Mouse (Mus musculus) forebrain, postnatal 0 days (tissue): ENCODE results near the gene Fbxw7. TPM values are rescaled to one million over a fixed set of nuclear protein-coding genes. Genes with fewer than 3 reads are reported as not detected.

Experiments used
- ATAC-seq: fragments of 200-750 bp; cut with Nextera tagmentation; 2 replicates; pipeline ENCODE4 v1.8.0; 2017; ENCODE audit warnings: mild to moderate bottlenecking, moderate library complexity
- DNase-seq: peaks from one replicate; pipeline ENCODE4 v3.0.0-alpha.2; 2015
- H3K27ac ChIP-seq: fragments of 300-500 bp; sonication (generic); 2 replicates; pipeline ENCODE4 v1.5.1; 2014; ENCODE audit warnings: low read depth, mild to moderate bottlenecking, antibody characterized with exemption, low read length, moderate library complexity, mixed read lengths
- H3K27me3 ChIP-seq: fragments of 300-500 bp; sonication (generic); 2 replicates; pipeline ENCODE4 v1.6.1; 2014; ENCODE audit warnings: mild to moderate bottlenecking, low read length, mixed read lengths; ENCODE audit not compliant: insufficient read depth
- H3K36me3 ChIP-seq: fragments of 300-500 bp; sonication (generic); 2 replicates; pipeline ENCODE4 v1.6.1; 2014; ENCODE audit warnings: mild to moderate bottlenecking, moderate library complexity; ENCODE audit not compliant: insufficient read depth
- H3K4me1 ChIP-seq: fragments of 300-500 bp; sonication (generic); 2 replicates; pipeline ENCODE4 v1.6.1; 2014; ENCODE audit warnings: antibody characterized with exemption; ENCODE audit not compliant: insufficient read depth
- H3K4me2 ChIP-seq: fragments of 300-500 bp; sonication (generic); 2 replicates; pipeline ENCODE4 v1.6.1; 2014; ENCODE audit warnings: low read depth, mild to moderate bottlenecking, moderate library complexity
- H3K4me3 ChIP-seq: fragments of 300-500 bp; sonication (generic); 2 replicates; pipeline ENCODE4 v1.5.1; 2014; ENCODE audit warnings: low read depth, low read length, mixed read lengths
- H3K9ac ChIP-seq: fragments of 300-500 bp; sonication (generic); 2 replicates; pipeline ENCODE4 v1.6.1; 2014; ENCODE audit warnings: mild to moderate bottlenecking
- H3K9me3 ChIP-seq: fragments of 300-500 bp; sonication (generic); 2 replicates; pipeline ENCODE4 v1.6.1; 2016; ENCODE audit warnings: low read length
- CTCF ChIP-seq: sonication (generic); IDR thresholded peaks from 2 replicates; pipeline ENCODE4 v1.5.1; 2016; ENCODE audit warnings: antibody characterized with exemption, control low read depth, low read depth
- WGBS: fragments of 180-500 bp; shearing (Covaris S2); extraction: QIAGEN DNeasy Blood & Tissue Kit; methylation state at CpG from one replicate; pipeline ENCODE4 v1.1.7; 2014; 5-methylcytosine and 5-hydroxymethylcytosine counted together
- polyA plus RNA-seq: library from polyadenylated mRNA; unstranded; fragments of >200 nt; fragmentation: Nextera tagmentation; extraction: Ambion mirVana; gene quantifications from 2 replicates; pipeline ENCODE4 v1.2.1, GENCODE M21; 2015
- total RNA-seq: library from RNA; depleted of rRNA; stranded (reverse); fragments of >200 nt; gene quantifications from 2 replicates; pipeline ENCODE4 v1.2.3, GENCODE M21; 2014

Gene Fbxw7
- total and polyA plus RNA-seq, 2 experiments from 2014 or later: 43.6 to 69.5 TPM

DNA sequence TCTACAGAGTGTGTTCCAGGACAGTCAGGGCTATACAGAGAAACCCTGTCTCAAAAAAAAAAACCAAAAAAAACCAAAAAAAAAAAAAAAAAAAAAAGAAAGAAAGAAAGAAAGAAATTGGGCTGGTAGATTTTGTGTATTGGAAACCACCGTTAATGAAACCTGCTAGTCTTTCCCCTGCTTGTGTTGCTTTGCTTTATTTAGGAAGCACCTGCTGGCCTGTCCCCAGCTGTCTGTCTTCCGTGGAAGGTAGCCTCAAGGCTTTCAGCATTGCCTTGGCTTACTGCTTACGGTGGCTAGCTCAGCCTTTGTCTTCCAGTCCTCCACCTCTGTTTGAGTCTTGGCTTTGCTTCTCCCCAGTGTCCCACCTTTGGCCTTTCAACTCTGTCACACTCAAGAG is 11.9 kb downstream of the Fbxw7 start:
- H3K4me2 ChIP-seq: no peak overlapping the region
- no peaks in the 10 kb centered on the region for H3K27me3 ChIP-seq
- no peak overlapping the region for H3K27ac ChIP-seq
- WGBS: 63% methylated on average over 3 of the region's 3 CpGs
- ATAC-seq (no peak), DNase-seq (no peak)
- H3K9me3 ChIP-seq: no peaks in the 10 kb centered on the region
- H3K4me1 ChIP-seq: no peaks in the 10 kb centered on the region
- TF ChIP-seq CTCF: no peak
- H3K4me3 ChIP-seq: no peak overlapping the region
- H3K9ac ChIP-seq: no peak overlapping the region
- H3K36me3 ChIP-seq: no peaks in the 10 kb centered on the region

DNA sequence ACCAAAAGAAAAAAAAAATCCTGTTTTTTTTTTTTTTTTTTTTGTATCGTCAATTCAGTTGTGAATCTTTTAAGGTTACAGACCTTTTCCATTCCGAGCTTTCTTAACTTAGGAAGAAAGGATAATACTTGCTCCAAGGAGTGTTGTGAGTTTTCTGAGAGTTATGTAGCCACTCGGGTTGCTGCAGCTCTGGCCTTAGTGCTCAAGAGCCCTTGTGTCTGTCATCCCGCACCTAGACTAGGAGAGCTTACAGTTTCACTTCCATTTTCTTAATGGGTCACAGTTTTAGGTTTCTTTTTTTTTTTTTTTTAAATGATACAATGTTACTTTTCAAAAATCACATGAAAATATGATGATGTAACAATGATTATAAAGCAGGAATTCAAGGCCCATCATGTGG is 12.5 kb downstream of the Fbxw7 start:
- Histone ChIP-seq H3K9me3 (no peaks in the 10 kb centered on the region), H3K9ac (no peak overlapping the region), H3K27ac (no peak overlapping the region), H3K4me1 (no peaks in the 10 kb centered on the region), H3K4me2 (no peak overlapping the region), H3K36me3 (no peaks in the 10 kb centered on the region), H3K4me3 (no peak overlapping the region), H3K27me3 (no peaks in the 10 kb centered on the region)
- ATAC-seq (no peak), DNase-seq (no peak)
- no peak for TF ChIP-seq CTCF
- WGBS: 89% methylated on average over 4 of the region's 4 CpGs

DNA sequence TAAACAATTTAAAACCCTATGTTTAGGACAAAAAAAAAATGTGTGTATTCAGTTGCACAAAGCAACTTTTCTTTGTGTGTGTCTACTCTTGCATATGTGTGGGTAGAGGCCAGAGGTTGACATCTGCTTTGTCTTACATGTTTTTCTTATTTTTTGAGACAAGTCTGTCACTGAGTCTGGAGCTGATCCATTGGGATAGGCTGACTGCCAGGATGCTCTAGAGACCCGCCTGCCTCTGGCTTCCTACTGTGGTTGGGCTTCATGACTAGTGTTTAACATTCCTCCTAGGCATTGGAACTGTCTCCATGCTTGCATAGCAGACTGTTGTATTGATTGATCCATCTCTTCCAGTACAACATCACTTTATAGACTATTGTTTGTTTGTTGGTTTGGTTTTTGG is 14.3 kb downstream of the Fbxw7 start:
- no peaks in the 10 kb centered on the region for H3K27me3 ChIP-seq
- no peaks in the 10 kb centered on the region for H3K36me3 ChIP-seq
- DNase-seq: no peak
- ATAC-seq: no peak
- no peaks in the 10 kb centered on the region for H3K9me3 ChIP-seq
- no peak overlapping the region for H3K9ac ChIP-seq
- no peaks in the 10 kb centered on the region for H3K4me1 ChIP-seq
- 65% methylated on average over 1 of the region's 1 CpGs for WGBS
- no peak overlapping the region for H3K4me2 ChIP-seq
- H3K4me3 ChIP-seq: no peak overlapping the region
- no peak overlapping the region for H3K27ac ChIP-seq
- no peak for TF ChIP-seq CTCF

DNA sequence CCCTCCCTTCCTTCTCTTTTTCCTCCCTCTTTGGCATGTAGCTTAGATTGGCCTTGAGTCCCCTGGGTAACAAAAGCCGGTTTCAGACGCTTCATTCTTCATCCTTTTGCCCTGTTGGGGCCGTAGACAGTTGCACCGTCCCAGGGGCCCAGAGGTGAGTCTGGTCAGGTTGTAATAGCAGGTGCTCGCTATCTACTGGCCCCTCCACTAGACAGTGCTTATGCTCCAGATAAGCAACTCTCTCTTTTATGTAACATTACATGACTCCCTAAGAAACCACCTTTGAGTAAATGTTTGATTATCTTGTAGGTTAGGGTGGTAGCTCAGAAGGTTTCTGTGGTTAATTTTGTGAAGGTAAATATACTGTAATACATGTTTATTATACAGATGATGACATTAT is 21.0 kb downstream of the Fbxw7 start:
- Histone ChIP-seq H3K4me1 (no peaks in the 10 kb centered on the region), H3K4me2 (no peak overlapping the region), H3K9me3 (no peaks in the 10 kb centered on the region), H3K27ac (no peak overlapping the region), H3K9ac (no peak overlapping the region), H3K4me3 (no peak overlapping the region), H3K27me3 (no peaks in the 10 kb centered on the region), H3K36me3 (no peaks in the 10 kb centered on the region)
- no peak for TF ChIP-seq CTCF
- ATAC-seq (no peak), DNase-seq (no peak)
- WGBS: 79% methylated on average over 5 of the region's 5 CpGs

DNA sequence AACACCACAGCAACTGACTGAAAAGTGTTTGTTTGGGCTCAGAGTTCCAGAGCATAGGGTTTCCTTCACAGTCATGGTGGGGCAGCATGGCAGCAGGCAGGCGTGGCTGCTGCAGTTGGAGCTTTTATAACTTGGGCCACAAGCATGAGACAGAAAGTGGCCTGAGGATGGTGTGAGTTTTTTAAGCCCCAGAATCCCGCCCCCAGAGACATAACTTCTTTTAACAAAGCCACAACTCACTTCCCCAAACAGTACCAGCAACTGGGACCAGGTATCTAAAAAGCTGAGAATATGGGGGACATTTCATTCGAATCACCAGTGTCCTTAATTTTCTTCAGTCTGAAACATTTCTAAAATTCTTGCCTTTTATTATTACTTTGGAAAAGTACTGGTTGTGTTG is 22.9 kb downstream of the Fbxw7 start:
- no peak for ATAC-seq
- 87% methylated on average over 3 of the region's 3 CpGs for WGBS
- no peak for TF ChIP-seq CTCF

DNA sequence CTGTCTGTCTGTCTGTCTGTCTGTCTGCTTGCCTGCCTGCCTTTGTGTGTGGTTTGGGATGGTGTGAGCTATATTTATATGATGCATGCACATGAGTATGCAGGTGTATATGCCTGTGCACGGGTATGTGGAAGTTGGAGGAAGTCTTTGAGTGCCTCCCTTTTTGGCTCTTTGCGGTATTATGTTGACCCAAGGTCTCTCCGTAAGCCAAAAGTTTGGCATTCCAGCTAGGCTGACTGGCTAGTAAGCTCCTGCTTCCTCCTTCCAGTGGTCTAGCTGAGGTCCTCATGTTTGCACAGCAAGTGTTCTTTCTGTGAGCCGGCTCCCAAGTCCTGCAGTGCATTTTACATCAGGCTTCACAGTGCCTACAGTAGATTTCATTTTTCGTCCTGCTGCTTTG is 24.4 kb downstream of the Fbxw7 start:
- WGBS: 82% methylated on average over 5 of the region's 5 CpGs

More for the DNA sequence above, 22.9 kb downstream of the Fbxw7 start:
- Histone ChIP-seq H3K27me3 (no peaks in the 10 kb centered on the region), H3K9ac (no peak overlapping the region), H3K36me3 (no peaks in the 10 kb centered on the region), H3K4me1 (no peaks in the 10 kb centered on the region), H3K4me3 (no peak overlapping the region), H3K9me3 (no peaks in the 10 kb centered on the region), H3K4me2 (no peak overlapping the region), H3K27ac (no peak overlapping the region)
- no peak for DNase-seq

DNA sequence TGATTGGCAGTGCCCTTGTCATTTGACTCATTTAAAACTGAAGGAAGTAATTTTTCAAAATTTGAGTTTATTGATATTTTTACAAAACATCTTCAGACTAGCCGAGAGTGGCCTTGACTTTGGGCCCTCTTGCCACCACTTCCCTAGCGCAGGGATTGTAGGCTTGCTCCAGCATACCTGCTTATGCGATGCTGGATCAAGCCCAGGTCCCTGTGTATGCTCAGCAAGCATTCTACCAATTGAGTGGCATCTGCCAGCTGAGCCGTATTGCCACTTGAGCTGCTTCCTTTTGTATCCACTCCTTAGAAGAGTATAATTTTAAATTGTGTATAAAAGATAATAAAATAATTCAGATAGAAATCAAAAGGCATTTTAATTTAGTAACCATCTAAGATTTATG is 26.2 kb downstream of the Fbxw7 start:
- ATAC-seq (no peak), DNase-seq (no peak)
- no peaks in the 10 kb centered on the region for H3K27me3 ChIP-seq
- H3K27ac ChIP-seq: no peak overlapping the region
- TF ChIP-seq CTCF: no peak
- no peak overlapping the region for H3K4me2 ChIP-seq
- H3K36me3 ChIP-seq: no peaks in the 10 kb centered on the region
- no peak overlapping the region for H3K4me3 ChIP-seq
- no peak overlapping the region for H3K9ac ChIP-seq
- 79% methylated on average over 4 of the region's 4 CpGs for WGBS
- no peaks in the 10 kb centered on the region for H3K4me1 ChIP-seq
- H3K9me3 ChIP-seq: no peaks in the 10 kb centered on the region

More for the DNA sequence above, 24.4 kb downstream of the Fbxw7 start:
- no peaks in the 10 kb centered on the region for H3K36me3 ChIP-seq
- no peaks in the 10 kb centered on the region for H3K9me3 ChIP-seq
- H3K27ac ChIP-seq: no peak overlapping the region
- TF ChIP-seq CTCF: no peak
- no peak overlapping the region for H3K9ac ChIP-seq
- H3K27me3 ChIP-seq: no peaks in the 10 kb centered on the region
- DNase-seq (no peak), ATAC-seq (no peak)
- no peak overlapping the region for H3K4me3 ChIP-seq
- no peak overlapping the region for H3K4me2 ChIP-seq
- H3K4me1 ChIP-seq: no peaks in the 10 kb centered on the region

DNA sequence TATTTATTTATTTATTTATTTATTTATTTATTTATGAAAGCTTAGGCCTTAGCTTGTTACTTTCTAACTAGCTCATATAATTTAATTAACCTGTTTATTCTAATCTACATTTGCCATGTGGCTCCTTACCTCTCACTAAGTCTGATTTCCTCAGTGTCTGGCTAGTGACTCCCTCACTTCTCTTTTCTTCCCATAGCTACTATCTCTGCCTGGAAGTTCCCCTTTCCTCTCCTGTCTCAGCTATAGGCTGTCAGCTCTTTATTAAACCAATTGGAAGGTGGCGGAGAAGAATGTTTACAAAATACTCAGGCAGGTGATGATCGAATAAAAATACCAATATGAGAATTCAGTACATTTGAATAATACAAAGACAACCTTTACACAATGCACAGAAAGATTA is 27.7 kb downstream of the Fbxw7 start:
- no peaks in the 10 kb centered on the region for H3K9me3 ChIP-seq
- H3K4me3 ChIP-seq: no peak overlapping the region
- ATAC-seq (no peak), DNase-seq (no peak)
- no peaks in the 10 kb centered on the region for H3K27me3 ChIP-seq
- no peaks in the 10 kb centered on the region for H3K36me3 ChIP-seq
- WGBS: 93% methylated on average over 2 of the region's 2 CpGs
- no peak overlapping the region for H3K9ac ChIP-seq
- TF ChIP-seq CTCF: no peak
- H3K4me1 ChIP-seq: no peaks in the 10 kb centered on the region
- H3K27ac ChIP-seq: no peak overlapping the region
- no peak overlapping the region for H3K4me2 ChIP-seq
